Comparison of ENCODE assay signal across 15 mouse cellular contexts in the genomic region with DNA sequence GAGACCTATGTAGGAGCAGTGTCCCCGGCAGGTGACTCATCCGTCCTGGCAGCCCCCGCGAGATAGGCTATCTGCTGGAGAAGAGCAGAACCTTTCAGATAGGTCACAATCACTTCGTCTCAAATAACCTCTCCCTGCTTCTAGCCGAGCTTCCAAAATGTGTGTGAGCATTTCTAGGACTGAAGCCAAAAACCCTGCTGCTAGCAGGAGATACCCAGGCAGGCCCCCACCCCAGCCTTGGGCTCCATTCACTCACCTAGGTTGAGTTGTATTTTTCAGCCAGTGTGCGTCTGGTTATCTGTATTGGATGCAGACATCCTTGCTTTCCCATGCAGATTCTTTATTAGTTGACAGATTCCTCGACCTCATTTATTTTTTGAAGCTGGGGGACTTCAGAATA.
"Had no signal": no experiment of that assay in that cellular context is flagged by ENCODE, and none has a peak within 500 bp of the region (broad histone marks: within the 10 kb centered on the region; RNA-seq: fewer than 3 reads in every experiment).

No protein-coding gene starts in this region.

- H3K4me2 ChIP-seq: limb, embryonic 13.5 days; liver, embryonic 12.5 days; liver, embryonic 15.5 days; midbrain, embryonic 11.5 days had no signal

- H3K4me1 ChIP-seq: limb, embryonic 10.5 days; liver, embryonic 12.5 days; liver, embryonic 15.5 days had no signal

- H3K36me3 ChIP-seq: limb, embryonic 10.5 days; limb, embryonic 13.5 days; liver, embryonic 12.5 days; liver, embryonic 15.5 days had no signal

- ATAC-seq: liver, embryonic 12.5 days had no signal

- DNase-seq: kidney, adult 9 months; kidney, postnatal 25 days; layer of hippocampus, adult 9-11 months; liver; lung, adult 18-20 months; midbrain, embryonic 14.5 days; thymus, postnatal 25 days had no signal

- H3K9me3 ChIP-seq: limb, embryonic 10.5 days; limb, embryonic 13.5 days; liver, embryonic 12.5 days; liver, embryonic 15.5 days; megakaryocyte, embryonic 14.5 days had no signal

- H3K27ac ChIP-seq: layer of hippocampus, adult 2 months; limb, embryonic 10.5 days; limb, embryonic 13.5 days; liver, embryonic 12.5 days; liver, embryonic 15.5 days; macrophage had no signal

- H3K9ac ChIP-seq: limb, embryonic 13.5 days; liver, embryonic 12.5 days; liver, embryonic 15.5 days had no signal

- H3K4me3 ChIP-seq: layer of hippocampus, adult 2 months; limb, embryonic 10.5 days; limb, embryonic 13.5 days; liver, embryonic 12.5 days; liver, embryonic 15.5 days; megakaryocyte, embryonic 14.5 days had no signal

- H3K27me3 ChIP-seq: limb, embryonic 13.5 days; liver, embryonic 12.5 days; liver, embryonic 15.5 days; megakaryocyte, embryonic 14.5 days had no signal
